Mouse (Mus musculus) naive thymus-derived CD4-positive, alpha-beta T cell, adult 2 months (primary cell): ENCODE measurements around the gene Man2b1.
"Not testable (repeated sequence)": the region's sequence is repeated elsewhere in the genome, so short reads cannot be mapped to it uniquely, and the experiment has no call there.

Experiments
- DNase-seq: peaks from one replicate; pipeline ENCODE4 v3.0.0-alpha.2; 2011; ENCODE audit warnings: low read depth

Gene Man2b1

DNA sequence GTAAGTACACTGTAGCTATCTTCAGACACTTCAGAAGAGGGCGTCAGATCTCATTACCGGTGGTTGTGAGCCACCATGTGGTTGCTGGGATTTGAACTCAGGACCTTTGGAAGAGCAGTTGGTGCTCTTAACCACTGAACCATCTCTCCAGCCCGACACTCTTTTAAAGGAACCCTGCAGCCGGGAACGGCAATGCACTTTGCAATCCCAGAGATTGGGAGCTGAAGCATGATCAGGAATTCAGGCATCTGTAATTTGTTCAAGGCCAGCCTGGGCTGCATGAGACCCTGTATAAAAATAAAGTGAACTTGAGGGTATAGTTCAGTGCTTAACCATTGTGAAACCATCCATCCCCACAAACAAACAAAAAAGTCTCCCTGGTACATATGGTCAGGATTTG is 37.2 kb downstream of the Man2b1 start:
- DNase-seq: not testable (repeated sequence)

DNA sequence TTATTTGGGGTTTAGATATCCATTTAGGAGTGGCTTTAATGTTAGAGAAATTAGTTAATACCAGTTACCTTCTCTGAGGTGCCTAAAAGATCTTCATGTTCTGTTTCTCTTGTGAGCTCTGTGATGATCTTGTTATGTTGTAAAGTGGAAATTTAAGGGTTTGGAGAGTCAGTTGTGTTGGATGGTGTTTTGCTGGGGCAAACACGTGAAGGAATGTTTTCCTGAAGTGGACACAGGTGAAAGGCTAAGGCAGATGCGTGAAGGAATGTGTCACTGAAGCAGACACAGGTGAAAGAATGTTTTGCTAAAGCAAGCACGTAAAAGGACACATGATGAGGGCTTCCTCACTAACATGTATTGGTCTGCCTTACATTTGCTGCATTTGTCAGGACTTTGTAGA is 39.9 kb downstream of the Man2b1 start, which contains the start of gene Zfp791:
TSS of gene Zfp791 (minus strand) at position 101 of the 400 bp plus-strand sequence.
- no peak for DNase-seq

DNA sequence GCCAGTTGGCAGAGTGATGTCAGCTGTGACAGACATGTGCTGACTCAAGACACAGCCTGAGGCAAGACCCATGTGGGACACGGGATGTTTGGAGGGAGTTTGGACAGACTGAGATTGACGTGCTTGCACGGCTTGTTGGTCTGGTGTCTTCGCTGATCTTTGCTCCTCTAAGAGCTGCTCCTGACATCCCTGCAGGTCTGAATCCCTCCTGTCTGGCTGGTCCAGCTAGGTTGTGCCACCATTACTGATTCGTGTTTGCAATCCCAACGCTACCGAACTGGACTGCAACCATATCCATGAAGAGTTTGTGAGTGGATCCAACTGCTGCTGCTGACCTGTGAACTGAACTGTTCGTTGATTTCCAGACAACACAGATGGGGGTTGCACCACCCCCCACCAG is 40.6 kb downstream of the Man2b1 start:
- DNase-seq: no peak

DNA sequence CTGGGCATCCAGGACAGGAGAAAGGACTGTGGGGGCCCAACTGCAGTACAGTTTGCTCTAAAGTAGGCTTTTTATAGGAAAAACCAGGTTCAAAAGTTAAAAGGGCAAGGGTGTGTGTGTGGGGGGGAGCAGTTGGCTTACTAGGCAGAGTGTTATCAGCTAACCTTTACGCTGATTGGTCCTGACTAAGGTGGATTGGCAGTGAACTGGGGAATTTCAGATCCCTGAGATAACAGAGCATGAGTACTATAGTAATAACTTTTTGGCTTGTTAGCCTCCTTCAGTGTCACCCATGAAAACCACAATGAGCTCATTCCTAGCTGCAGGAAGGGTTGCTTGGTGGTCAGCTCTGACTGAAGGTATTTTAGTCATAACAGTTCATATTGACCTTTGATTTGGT is 49.3 kb downstream of the Man2b1 start:
- no peak for DNase-seq

DNA sequence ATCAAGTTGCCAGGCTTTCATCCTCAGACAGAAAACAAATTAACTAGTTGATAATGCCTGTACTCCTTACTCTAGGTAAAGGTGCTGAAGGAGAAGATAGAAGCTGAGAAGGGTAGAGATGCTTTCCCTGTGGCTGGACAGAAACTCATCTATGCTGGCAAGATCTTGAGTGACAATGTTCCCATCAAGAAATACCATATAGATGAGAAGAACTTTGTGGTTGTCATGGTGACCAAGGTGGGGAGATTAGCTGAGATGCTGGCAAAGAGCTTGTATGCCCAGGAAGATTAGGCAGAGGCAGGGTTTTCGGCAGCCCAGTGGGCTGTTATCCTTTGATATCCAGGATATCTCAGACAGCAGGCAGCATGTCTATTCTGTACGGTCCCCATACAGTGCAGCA is 52.6 kb downstream of the Man2b1 start:
- DNase-seq: not testable (repeated sequence)

DNA sequence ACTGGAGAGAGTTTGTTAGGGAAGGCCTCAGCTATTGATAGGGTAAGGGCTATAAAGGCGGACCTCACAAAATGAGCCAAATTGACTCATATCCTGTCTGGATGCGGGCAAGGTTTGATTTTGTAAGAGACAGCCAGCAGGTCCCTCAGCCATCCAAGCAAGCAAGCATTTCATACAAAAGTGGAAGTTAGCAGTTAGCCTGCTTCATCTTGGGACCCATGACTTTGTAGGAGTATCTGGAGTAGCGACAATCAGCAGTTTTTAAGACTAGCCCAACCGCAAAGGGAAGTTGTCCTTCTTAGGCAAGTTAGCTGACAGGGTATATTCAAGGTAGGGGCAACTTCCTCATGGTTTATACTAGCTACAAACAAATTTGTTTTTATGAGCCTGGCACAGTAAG is 59.4 kb downstream of the Man2b1 start:
- no peak for DNase-seq
